Mouse (Mus musculus) C2C12 (cell line): Measurements from ENCODE around the gene Zfp687. TPM values are rescaled to one million over a fixed set of nuclear protein-coding genes. Genes with fewer than 3 reads are reported as not detected.
A peak's percentile ranks its signal among the peaks of the same experiment; 100 is the strongest.

ENCODE experiments used
- H3K27me3 ChIP-seq: one replicate; pipeline ENCODE4 v1.6.1; 2011; ENCODE audit not compliant: control insufficient read depth, insufficient read depth, insufficient read length
- H3K36me3 ChIP-seq: one replicate; pipeline ENCODE4 v1.6.1; 2011; ENCODE audit not compliant: control insufficient read depth, insufficient read depth
- H3K4me3 ChIP-seq: one replicate; pipeline ENCODE4 v1.5.1; 2011; ENCODE audit warnings: mild to moderate bottlenecking, control low read depth; ENCODE audit not compliant: poor library complexity, insufficient read depth, severe bottlenecking
- H3K79me2 ChIP-seq: one replicate; pipeline ENCODE4 v1.6.1; 2011; ENCODE audit not compliant: control insufficient read depth, insufficient read depth
- H3K79me3 ChIP-seq: one replicate; pipeline ENCODE4 v1.6.1; 2011; ENCODE audit warnings: low read depth, control low read depth
- H3ac ChIP-seq: one replicate; pipeline ENCODE3; 2011; ENCODE audit warnings: low read depth; ENCODE audit not compliant: control insufficient read depth, insufficient read length
- CEBPB ChIP-seq: IDR thresholded peaks from one replicate; pipeline ENCODE4 v1.6.1; 2011; ENCODE audit warnings: low read depth, mild to moderate bottlenecking, control low read depth, moderate library complexity
- CTCF ChIP-seq: IDR thresholded peaks from one replicate; pipeline ENCODE4 v1.5.1; 2011; ENCODE audit not compliant: control insufficient read depth, insufficient read depth, insufficient read length
- FOSL1 ChIP-seq: IDR thresholded peaks from one replicate; pipeline ENCODE4 v1.8.0; 2011; ENCODE audit warnings: mild to moderate bottlenecking, low read length; ENCODE audit not compliant: poor library complexity, insufficient read depth, severe bottlenecking
- MAX ChIP-seq: IDR thresholded peaks from one replicate; pipeline ENCODE4 v1.6.1; 2011; ENCODE audit warnings: mild to moderate bottlenecking, control low read depth
- MYOD1 ChIP-seq: IDR thresholded peaks from one replicate; pipeline ENCODE4 v1.6.1; 2011; ENCODE audit warnings: low read depth; ENCODE audit not compliant: control insufficient read depth, insufficient read length
- MYOG ChIP-seq: IDR thresholded peaks from one replicate; pipeline ENCODE4 v1.6.1; 2011; ENCODE audit not compliant: control insufficient read depth, insufficient read length; ENCODE audit errors: extremely low read depth
- USF1 ChIP-seq: IDR thresholded peaks from one replicate; pipeline ENCODE4 v1.6.1; 2011; ENCODE audit warnings: low read depth, mild to moderate bottlenecking, control low read depth, moderate library complexity
- polyA plus RNA-seq: library from polyadenylated mRNA; unstranded; fragments of >200 nt; fragmentation: generic; extraction: Trizol; gene quantifications from one replicate; pipeline ENCODE4 v1.2.1, GENCODE M21; 2012; ENCODE audit warnings: missing spikeins

Zfp687 gene
- polyA plus RNA-seq, 1 experiment = 15.3 TPM

GRCm38 (mm10) chr3:95015891-95016531 lies 763 bp upstream of the Zfp687 start:
- Histone ChIP-seq H3K79me3 (peaks cover 14% of the 10 kb centered on the region), H3K4me3 (peak overlapping the region; percentile 49), H3K36me3 (peaks cover 13% of the 10 kb centered on the region), H3K27me3 (no peaks in the 10 kb centered on the region), H3ac (peak overlapping the region; percentile 78), H3K79me2 (peaks cover 40% of the 10 kb centered on the region)
- peak; percentile 71 for TF ChIP-seq MAX
- no peak for TF ChIP-seq CTCF

- no peak for TF ChIP-seq USF1
- TF ChIP-seq MYOD1 = no peak
- no peak for TF ChIP-seq CTCF
- TF ChIP-seq FOSL1 = no peak
- no peak for TF ChIP-seq MYOG
- no peak for TF ChIP-seq MAX
- TF ChIP-seq CEBPB = no peak
- peaks cover 48% of the 10 kb centered on the region for H3K79me2 ChIP-seq
- no peaks in the 10 kb centered on the region for H3K27me3 ChIP-seq
- peak overlapping the region; percentile 95 for H3K4me3 ChIP-seq
- H3ac ChIP-seq = peak overlapping the region; percentile 92
- peaks cover 27% of the 10 kb centered on the region for H3K36me3 ChIP-seq
- peaks cover 15% of the 10 kb centered on the region for H3K79me3 ChIP-seq
Measured at GRCm38 (mm10) chr3:95014428-95015151, 658 bp downstream of the Zfp687 start.

- Histone ChIP-seq H3K79me3 (peaks cover 17% of the 10 kb centered on the region), H3K36me3 (peaks cover 34% of the 10 kb centered on the region), H3ac (peak overlapping the region; percentile 92), H3K79me2 (peaks cover 48% of the 10 kb centered on the region), H3K27me3 (no peaks in the 10 kb centered on the region), H3K4me3 (peak overlapping the region; percentile 95)
- TF ChIP-seq CEBPB (no peak), MYOG (no peak), MAX (no peak), FOSL1 (no peak), USF1 (no peak)
Measured at GRCm38 (mm10) chr3:95013699-95014427, 1.4 kb downstream of the Zfp687 start.

GRCm38 (mm10) chr3:95012982-95013381 lies 2.3 kb downstream of the Zfp687 start:
- H3K79me3 ChIP-seq = peaks cover 17% of the 10 kb centered on the region
- peaks cover 48% of the 10 kb centered on the region for H3K79me2 ChIP-seq
- H3K36me3 ChIP-seq = peaks cover 41% of the 10 kb centered on the region
- H3ac ChIP-seq = no peak overlapping the region
- H3K4me3 ChIP-seq = no peak overlapping the region
- no peaks in the 10 kb centered on the region for H3K27me3 ChIP-seq
- no peak for TF ChIP-seq CTCF
- TF ChIP-seq MYOD1 = no peak
- no peak for TF ChIP-seq USF1
- TF ChIP-seq FOSL1 = no peak
- TF ChIP-seq CEBPB = no peak
- TF ChIP-seq MAX = no peak
- TF ChIP-seq MYOG = no peak

GRCm38 (mm10) chr3:95010396-95010795 lies 4.9 kb downstream of the Zfp687 start:
- no peak for TF ChIP-seq MYOG
- no peak for TF ChIP-seq CEBPB
- no peak for TF ChIP-seq MYOD1
- no peak for TF ChIP-seq CTCF
- TF ChIP-seq USF1 = no peak
- Histone ChIP-seq H3K4me3 (no peak overlapping the region), H3K79me3 (peaks cover 17% of the 10 kb centered on the region), H3K36me3 (peaks cover 61% of the 10 kb centered on the region), H3ac (no peak overlapping the region), H3K79me2 (peaks cover 48% of the 10 kb centered on the region), H3K27me3 (no peaks in the 10 kb centered on the region)
